Mouse (Mus musculus): Measurements from ENCODE around the gene Adarb1. TPM values are rescaled to one million over a fixed set of nuclear protein-coding genes. Genes with fewer than 3 reads are reported as not detected.

The Adarb1 gene
- polyA plus RNA-seq, 1 experiment from 2014 or later: 10.7 TPM

GRCm38 (mm10) chr10:77315682-77316081 lies 102.4 kb downstream of the Adarb1 start:
- H3K4me1 ChIP-seq: peaks cover 5% of the 10 kb centered on the region; the same call in 1 of the 2 replicates
- no peaks in the 10 kb centered on the region for H3K27me3 ChIP-seq (replicated peaks)
- H3K9ac ChIP-seq: no peak overlapping the region
- 85% methylated on average over 2 of the region's 2 CpGs for WGBS
- no peak for ATAC-seq (ENCODE audit: extremely low read depth, insufficient number of reproducible peaks, low FRiP score, low TSS enrichment)
- no peak overlapping the region for H3K4me3 ChIP-seq
- no peak overlapping the region for H3K4me2 ChIP-seq
- no peaks in the 10 kb centered on the region for H3K9me3 ChIP-seq
- peaks cover 36% of the 10 kb centered on the region for H3K36me3 ChIP-seq
- H3K27ac ChIP-seq (replicated peaks): no peak overlapping the region

- WGBS: 77% methylated on average over 9 of the region's 9 CpGs
These were observed 103.3 kb downstream of the Adarb1 start for GRCm38 (mm10) chr10:77314711-77315266.

GRCm38 (mm10) chr10:77308978-77309377 lies 109.1 kb downstream of the Adarb1 start:
- Histone ChIP-seq H3K4me2 (no peak overlapping the region), H3K4me3 (no peak overlapping the region), H3K27ac (replicated peaks) (no peak overlapping the region), H3K9me3 (no peaks in the 10 kb centered on the region), H3K27me3 (replicated peaks) (no peaks in the 10 kb centered on the region), H3K36me3 (peaks cover 48% of the 10 kb centered on the region), H3K9ac (no peak overlapping the region), H3K4me1 (no peaks in the 10 kb centered on the region)
- ATAC-seq (ENCODE audit: extremely low read depth, insufficient number of reproducible peaks, low FRiP score, low TSS enrichment): no peak
- WGBS: 84% methylated on average over 10 of the region's 10 CpGs

More at GRCm38 (mm10) chr10:77314711-77315266, 103.3 kb downstream of the Adarb1 start:
- Histone ChIP-seq H3K27me3 (replicated peaks) (no peaks in the 10 kb centered on the region), H3K4me3 (no peak overlapping the region), H3K27ac (replicated peaks) (no peak overlapping the region), H3K9ac (no peak overlapping the region), H3K36me3 (peaks cover 44% of the 10 kb centered on the region), H3K4me1 (peaks cover 5% of the 10 kb centered on the region; the same call in 1 of the 2 replicates), H3K4me2 (no peak overlapping the region), H3K9me3 (no peaks in the 10 kb centered on the region)
- no peak for ATAC-seq (ENCODE audit: extremely low read depth, insufficient number of reproducible peaks, low FRiP score, low TSS enrichment)

- H3K27me3 ChIP-seq (replicated peaks): no peaks in the 10 kb centered on the region
- WGBS: 76% methylated on average over 8 of the region's 8 CpGs
- peaks cover 52% of the 10 kb centered on the region for H3K36me3 ChIP-seq
- H3K4me2 ChIP-seq: no peak overlapping the region
- H3K9me3 ChIP-seq: no peaks in the 10 kb centered on the region
- no peak for ATAC-seq (ENCODE audit: extremely low read depth, insufficient number of reproducible peaks, low FRiP score, low TSS enrichment)
- no peak overlapping the region for H3K4me3 ChIP-seq
- H3K9ac ChIP-seq: no peak overlapping the region
- H3K4me1 ChIP-seq: no peaks in the 10 kb centered on the region
- H3K27ac ChIP-seq (replicated peaks): no peak overlapping the region
These were observed 112.3 kb downstream of the Adarb1 start for GRCm38 (mm10) chr10:77305766-77306165.

- no peak for ATAC-seq (ENCODE audit: extremely low read depth, insufficient number of reproducible peaks, low FRiP score, low TSS enrichment)
- Histone ChIP-seq H3K4me3 (no peak overlapping the region), H3K9ac (no peak overlapping the region), H3K36me3 (peaks cover 52% of the 10 kb centered on the region), H3K4me1 (no peaks in the 10 kb centered on the region; the same call in 1 of the 2 replicates), H3K9me3 (no peaks in the 10 kb centered on the region), H3K27ac (replicated peaks) (no peak overlapping the region), H3K27me3 (replicated peaks) (no peaks in the 10 kb centered on the region), H3K4me2 (no peak overlapping the region)
- WGBS: 62% methylated on average over 4 of the region's 4 CpGs
These were observed 113.1 kb downstream of the Adarb1 start for GRCm38 (mm10) chr10:77304840-77305533.

- Histone ChIP-seq H3K9ac (no peak overlapping the region), H3K4me3 (no peak overlapping the region), H3K4me2 (no peak overlapping the region), H3K27me3 (replicated peaks) (no peaks in the 10 kb centered on the region), H3K4me1 (no peaks in the 10 kb centered on the region; the same call in 1 of the 2 replicates), H3K27ac (replicated peaks) (no peak overlapping the region), H3K9me3 (no peaks in the 10 kb centered on the region), H3K36me3 (peaks cover 47% of the 10 kb centered on the region)
- WGBS: 75% methylated on average over 3 of the region's 3 CpGs
- no peak for ATAC-seq (ENCODE audit: extremely low read depth, insufficient number of reproducible peaks, low FRiP score, low TSS enrichment)
These were observed 113.7 kb downstream of the Adarb1 start for GRCm38 (mm10) chr10:77304362-77304761.

- H3K4me3 ChIP-seq: no peak overlapping the region
- H3K9me3 ChIP-seq: no peaks in the 10 kb centered on the region
- no peaks in the 10 kb centered on the region for H3K27me3 ChIP-seq (replicated peaks)
- 75% methylated on average over 4 of the region's 4 CpGs for WGBS
- no peak overlapping the region for H3K9ac ChIP-seq
- no peak overlapping the region for H3K27ac ChIP-seq (replicated peaks)
- H3K36me3 ChIP-seq: peaks cover 39% of the 10 kb centered on the region
- no peak overlapping the region for H3K4me2 ChIP-seq
- H3K4me1 ChIP-seq: peaks cover 4% of the 10 kb centered on the region; the same call in 1 of the 2 replicates
- ATAC-seq (ENCODE audit: extremely low read depth, insufficient number of reproducible peaks, low FRiP score, low TSS enrichment): no peak
These were observed 117.2 kb downstream of the Adarb1 start for GRCm38 (mm10) chr10:77300934-77301297.

- H3K36me3 ChIP-seq: peaks cover 41% of the 10 kb centered on the region
- 62% methylated on average over 8 of the region's 8 CpGs for WGBS
- ATAC-seq (ENCODE audit: extremely low read depth, insufficient number of reproducible peaks, low FRiP score, low TSS enrichment): no peak
- H3K9me3 ChIP-seq: no peaks in the 10 kb centered on the region
- H3K4me3 ChIP-seq: no peak overlapping the region
- H3K4me2 ChIP-seq: no peak overlapping the region
- no peak overlapping the region for H3K27ac ChIP-seq (replicated peaks)
- no peaks in the 10 kb centered on the region for H3K27me3 ChIP-seq (replicated peaks)
- H3K4me1 ChIP-seq: peaks cover 4% of the 10 kb centered on the region; the same call in 1 of the 2 replicates
- no peak overlapping the region for H3K9ac ChIP-seq
These were observed 117.7 kb downstream of the Adarb1 start for GRCm38 (mm10) chr10:77300237-77300933.

- Histone ChIP-seq H3K9ac (no peak overlapping the region), H3K36me3 (peaks cover 52% of the 10 kb centered on the region), H3K27ac (replicated peaks) (no peak overlapping the region), H3K9me3 (no peaks in the 10 kb centered on the region), H3K4me3 (no peak overlapping the region), H3K4me2 (no peak overlapping the region), H3K27me3 (replicated peaks) (no peaks in the 10 kb centered on the region), H3K4me1 (peaks cover 4% of the 10 kb centered on the region; the same call in 1 of the 2 replicates)
- ATAC-seq (ENCODE audit: extremely low read depth, insufficient number of reproducible peaks, low FRiP score, low TSS enrichment): no peak
- WGBS: 66% methylated on average over 2 of the region's 2 CpGs
These were observed 118.9 kb downstream of the Adarb1 start for GRCm38 (mm10) chr10:77299194-77299593.

- Histone ChIP-seq H3K4me3 (no peak overlapping the region), H3K27me3 (replicated peaks) (no peaks in the 10 kb centered on the region), H3K4me2 (no peak overlapping the region), H3K27ac (replicated peaks) (no peak overlapping the region), H3K4me1 (peaks cover 4% of the 10 kb centered on the region; the same call in 1 of the 2 replicates), H3K9me3 (no peaks in the 10 kb centered on the region), H3K36me3 (peaks cover 57% of the 10 kb centered on the region), H3K9ac (no peak overlapping the region)
- WGBS: 59% methylated on average over 8 of the region's 8 CpGs
- ATAC-seq (ENCODE audit: extremely low read depth, insufficient number of reproducible peaks, low FRiP score, low TSS enrichment): no peak
These were observed 119.4 kb downstream of the Adarb1 start for GRCm38 (mm10) chr10:77298621-77299020.

- ATAC-seq (ENCODE audit: extremely low read depth, insufficient number of reproducible peaks, low FRiP score, low TSS enrichment): no peak
- no peak overlapping the region for H3K4me2 ChIP-seq
- H3K4me1 ChIP-seq: peaks cover 4% of the 10 kb centered on the region; the same call in 1 of the 2 replicates
- H3K9ac ChIP-seq: no peak overlapping the region
- H3K4me3 ChIP-seq: no peak overlapping the region
- no peaks in the 10 kb centered on the region for H3K27me3 ChIP-seq (replicated peaks)
- H3K27ac ChIP-seq (replicated peaks): no peak overlapping the region
- H3K36me3 ChIP-seq: peaks cover 30% of the 10 kb centered on the region
- H3K9me3 ChIP-seq: no peaks in the 10 kb centered on the region
- WGBS: 80% methylated on average over 12 of the region's 12 CpGs
These were observed 123.4 kb downstream of the Adarb1 start for GRCm38 (mm10) chr10:77294691-77295090.
